Mouse (Mus musculus) testis, adult 2 months (tissue): ENCODE measurements around the gene Gpr150.

ENCODE experiments used
- CTCF ChIP-seq: fragments of 200-500 bp; IDR thresholded peaks from 2 replicates; pipeline ENCODE4 v1.5.1; 2012; ENCODE audit warnings: low read depth, mild to moderate bottlenecking, inconsistent platforms, low read length, moderate library complexity; ENCODE audit not compliant: control insufficient read depth, insufficient read depth, insufficient replicate concordance
- POLR2A ChIP-seq: fragments of 200-500 bp; IDR thresholded peaks from 2 replicates; pipeline ENCODE4 v1.6.1; 2012; ENCODE audit warnings: low read depth, mild to moderate bottlenecking, inconsistent platforms, low read length, moderate library complexity; ENCODE audit not compliant: control insufficient read depth

DNA sequence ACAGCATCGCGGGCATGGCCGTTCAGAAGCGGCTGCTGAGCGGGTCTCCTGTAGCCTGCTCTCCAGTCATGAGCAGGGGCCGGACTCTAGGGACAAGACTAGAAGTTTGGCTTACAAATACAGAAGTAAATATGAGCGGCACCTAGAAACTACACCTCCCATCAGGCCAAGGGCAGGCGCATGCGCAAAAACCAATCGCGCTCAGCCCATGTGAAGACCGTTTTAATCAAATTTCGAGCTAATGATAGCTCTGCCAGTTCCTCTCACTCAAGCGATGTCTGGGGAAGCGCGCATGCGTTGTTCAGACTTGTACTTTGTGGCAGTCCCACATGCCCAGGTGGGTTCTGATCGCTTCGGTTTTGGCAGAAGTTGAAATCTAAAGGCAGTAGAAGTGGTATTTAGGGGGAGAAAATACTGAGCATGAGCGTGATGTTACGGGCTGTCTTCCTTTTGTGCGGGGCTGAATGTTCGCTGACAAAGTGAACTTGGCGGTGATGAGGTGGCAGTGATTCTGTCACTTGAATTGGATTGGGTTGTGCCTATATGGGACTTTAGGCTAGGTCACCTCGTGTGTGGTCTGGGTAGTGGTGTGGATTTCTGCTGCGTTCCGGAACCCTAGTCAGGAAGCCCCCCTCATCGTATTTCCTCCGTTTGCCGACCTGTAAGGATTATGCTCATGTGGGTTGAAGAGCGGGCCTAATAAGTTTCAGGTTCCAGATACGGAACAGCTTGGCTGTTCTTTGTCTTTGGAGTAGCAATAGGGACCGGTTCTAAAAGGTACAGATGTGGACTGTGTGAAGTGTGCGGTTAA is 41.9 kb upstream of the Gpr150 start, which contains the start of the genes Arsk and Ttc37:
- TF ChIP-seq CTCF, result no peak
- no peak; the same call in 1 of the 2 replicates for TF ChIP-seq POLR2A
